Mouse (Mus musculus) forebrain, embryonic 14.5 days (tissue): ENCODE measurements at regions not wholly inside any gene's neighbourhood (a gene's known extent, or its start where the extent isn't known, plus 50 kb on each side); places are given as distances from the start of the nearest gene placed in this dataset.

Experiments used
- ATAC-seq: fragments of 200-750 bp; cut with Nextera tagmentation; 2 replicates; pipeline ENCODE4 v1.8.0; 2017; ENCODE audit warnings: mild to moderate bottlenecking, moderate library complexity
- DNase-seq: peaks from one replicate; pipeline ENCODE4 v3.0.0-alpha.2; 2015; ENCODE audit warnings: low spot score
- H3K27ac ChIP-seq: fragments of 300-500 bp; sonication (generic); 2 replicates; pipeline ENCODE4 v1.5.1; 2014; ENCODE audit warnings: low read depth, mild to moderate bottlenecking, control low read depth, low read length, moderate library complexity
- H3K27me3 ChIP-seq: fragments of 300-500 bp; sonication (generic); replicated peaks from 2 replicates; pipeline ENCODE4 v1.6.1; 2014; ENCODE audit warnings: low read length, control low read depth, mixed read lengths; ENCODE audit not compliant: control insufficient read depth, insufficient read depth
- H3K36me3 ChIP-seq: fragments of 300-500 bp; sonication (generic); 2 replicates; pipeline ENCODE4 v1.6.1; 2014; ENCODE audit warnings: low read length, control low read depth; ENCODE audit not compliant: control insufficient read depth, insufficient read depth
- H3K4me1 ChIP-seq: fragments of 300-500 bp; sonication (generic); 2 replicates; pipeline ENCODE4 v1.6.1; 2014; ENCODE audit warnings: antibody characterized with exemption, low read length, control low read depth; ENCODE audit not compliant: control insufficient read depth, insufficient read depth
- H3K4me2 ChIP-seq: fragments of 300-500 bp; sonication (generic); 2 replicates; pipeline ENCODE4 v1.6.1; 2014; ENCODE audit warnings: mild to moderate bottlenecking, control low read depth, low read length
- H3K4me3 ChIP-seq: fragments of 300-500 bp; sonication (generic); 2 replicates; pipeline ENCODE4 v1.5.1; 2014; ENCODE audit warnings: low read depth, low read length, control low read depth
- H3K9ac ChIP-seq: fragments of 300-500 bp; sonication (generic); 2 replicates; pipeline ENCODE4 v1.6.1; 2014; ENCODE audit warnings: mild to moderate bottlenecking, low read length, control low read depth, moderate library complexity
- H3K9me3 ChIP-seq: fragments of 300-500 bp; sonication (generic); replicated peaks from 2 replicates; pipeline ENCODE4 v1.6.1; 2016; ENCODE audit warnings: low read length, control low read depth, mixed read lengths; ENCODE audit not compliant: control insufficient read depth
- WGBS: fragments of 180-500 bp; shearing (Covaris S2); extraction: QIAGEN DNeasy Blood & Tissue Kit; methylation state at CpG from one replicate; pipeline ENCODE4 v1.1.7; 2014; 5-methylcytosine and 5-hydroxymethylcytosine counted together

- Histone ChIP-seq H3K4me1 (peaks cover 2% of the 10 kb centered on the region; the same call in 1 of the 2 replicates), H3K9me3 (no peaks in the 10 kb centered on the region), H3K4me2 (no peak overlapping the region), H3K9ac (no peak overlapping the region), H3K4me3 (no peak overlapping the region), H3K27me3 (no peaks in the 10 kb centered on the region), H3K27ac (no peak overlapping the region), H3K36me3 (no peaks in the 10 kb centered on the region)
- 84% methylated on average over 1 of the region's 1 CpGs for WGBS
- ATAC-seq (no peak), DNase-seq (no peak)
These were observed 73.6 kb upstream of the Mrps9 start for GRCm38 (mm10) chr1:42777416-42777815.

GRCm38 (mm10) chr1:42779761-42780160 is 71.3 kb upstream of the Mrps9 start:
- Histone ChIP-seq H3K4me1 (peaks cover 2% of the 10 kb centered on the region; the same call in 1 of the 2 replicates), H3K9ac (no peak overlapping the region), H3K4me3 (no peak overlapping the region), H3K27ac (no peak overlapping the region), H3K36me3 (no peaks in the 10 kb centered on the region), H3K27me3 (no peaks in the 10 kb centered on the region), H3K9me3 (no peaks in the 10 kb centered on the region), H3K4me2 (no peak overlapping the region)
- DNase-seq: peak; percentile 67
- no peak for ATAC-seq
- WGBS: 42% methylated on average over 5 of the region's 5 CpGs

- no peaks in the 10 kb centered on the region for H3K36me3 ChIP-seq
- WGBS: 46% methylated on average over 15 of the region's 15 CpGs
- no peak for ATAC-seq
- H3K4me1 ChIP-seq: peaks cover 2% of the 10 kb centered on the region; the same call in 1 of the 2 replicates
- no peak overlapping the region for H3K9ac ChIP-seq
- no peak overlapping the region for H3K4me3 ChIP-seq
- H3K27ac ChIP-seq: no peak overlapping the region
- no peaks in the 10 kb centered on the region for H3K9me3 ChIP-seq
- no peaks in the 10 kb centered on the region for H3K27me3 ChIP-seq
- DNase-seq: peak; percentile 16
- H3K4me2 ChIP-seq: no peak overlapping the region
These were observed 70.8 kb upstream of the Mrps9 start for GRCm38 (mm10) chr1:42780266-42780665.

- Histone ChIP-seq H3K4me2 (no peak overlapping the region), H3K36me3 (no peaks in the 10 kb centered on the region), H3K9me3 (no peaks in the 10 kb centered on the region), H3K27ac (no peak overlapping the region), H3K4me1 (peaks cover 2% of the 10 kb centered on the region; the same call in 1 of the 2 replicates), H3K9ac (no peak overlapping the region), H3K4me3 (no peak overlapping the region), H3K27me3 (no peaks in the 10 kb centered on the region)
- WGBS: 80% methylated on average over 8 of the region's 8 CpGs
- DNase-seq (peak; percentile 18), ATAC-seq (no peak)
These were observed 69.5 kb upstream of the Mrps9 start for GRCm38 (mm10) chr1:42781533-42781932.

GRCm38 (mm10) chr1:42783072-42783672 is 67.9 kb upstream of the Mrps9 start:
- Histone ChIP-seq H3K36me3 (no peaks in the 10 kb centered on the region), H3K27ac (no peak overlapping the region), H3K4me1 (peaks cover 2% of the 10 kb centered on the region; the same call in 1 of the 2 replicates), H3K9ac (no peak overlapping the region), H3K4me2 (no peak overlapping the region), H3K27me3 (no peaks in the 10 kb centered on the region), H3K9me3 (no peaks in the 10 kb centered on the region), H3K4me3 (no peak overlapping the region)
- DNase-seq (peak; percentile 7), ATAC-seq (no peak)
- WGBS: 19% methylated on average over 7 of the region's 7 CpGs

GRCm38 (mm10) chr1:42787240-42787639 is 63.8 kb upstream of the Mrps9 start:
- H3K9ac ChIP-seq: no peak overlapping the region
- no peaks in the 10 kb centered on the region for H3K9me3 ChIP-seq
- 76% methylated on average over 7 of the region's 7 CpGs for WGBS
- no peak overlapping the region for H3K4me2 ChIP-seq
- no peaks in the 10 kb centered on the region for H3K36me3 ChIP-seq
- no peak overlapping the region for H3K4me3 ChIP-seq
- no peak overlapping the region for H3K27ac ChIP-seq
- no peak for ATAC-seq
- DNase-seq: no peak
- no peaks in the 10 kb centered on the region for H3K4me1 ChIP-seq
- H3K27me3 ChIP-seq: no peaks in the 10 kb centered on the region

- no peak overlapping the region for H3K9ac ChIP-seq
- no peak for ATAC-seq
- no peak for DNase-seq
- WGBS: 77% methylated on average over 6 of the region's 6 CpGs
- no peak overlapping the region for H3K4me2 ChIP-seq
- no peaks in the 10 kb centered on the region for H3K9me3 ChIP-seq
- H3K27me3 ChIP-seq: no peaks in the 10 kb centered on the region
- no peaks in the 10 kb centered on the region for H3K36me3 ChIP-seq
- H3K4me3 ChIP-seq: no peak overlapping the region
- H3K27ac ChIP-seq: no peak overlapping the region
- no peaks in the 10 kb centered on the region for H3K4me1 ChIP-seq
These were observed 62.6 kb upstream of the Mrps9 start for GRCm38 (mm10) chr1:42788413-42788812.
